Mouse (Mus musculus) thymus, adult 2 months (tissue): ENCODE results near the gene Acad10.

ENCODE experiments used
- CTCF ChIP-seq: fragments of 200-500 bp; IDR thresholded peaks from 2 replicates; pipeline ENCODE4 v1.5.1; 2012; ENCODE audit warnings: mild to moderate bottlenecking, control low read depth, low read length, moderate library complexity, borderline replicate concordance; ENCODE audit not compliant: control insufficient read depth, poor library complexity, insufficient read depth; ENCODE audit errors: extremely low read depth
- POLR2A ChIP-seq: fragments of 200-500 bp; IDR thresholded peaks from 2 replicates; pipeline ENCODE4 v1.6.1; 2012; ENCODE audit warnings: mild to moderate bottlenecking, low read length, control low read depth, moderate library complexity; ENCODE audit not compliant: control insufficient read depth, poor library complexity, insufficient read depth; ENCODE audit errors: extremely low read depth

DNA sequence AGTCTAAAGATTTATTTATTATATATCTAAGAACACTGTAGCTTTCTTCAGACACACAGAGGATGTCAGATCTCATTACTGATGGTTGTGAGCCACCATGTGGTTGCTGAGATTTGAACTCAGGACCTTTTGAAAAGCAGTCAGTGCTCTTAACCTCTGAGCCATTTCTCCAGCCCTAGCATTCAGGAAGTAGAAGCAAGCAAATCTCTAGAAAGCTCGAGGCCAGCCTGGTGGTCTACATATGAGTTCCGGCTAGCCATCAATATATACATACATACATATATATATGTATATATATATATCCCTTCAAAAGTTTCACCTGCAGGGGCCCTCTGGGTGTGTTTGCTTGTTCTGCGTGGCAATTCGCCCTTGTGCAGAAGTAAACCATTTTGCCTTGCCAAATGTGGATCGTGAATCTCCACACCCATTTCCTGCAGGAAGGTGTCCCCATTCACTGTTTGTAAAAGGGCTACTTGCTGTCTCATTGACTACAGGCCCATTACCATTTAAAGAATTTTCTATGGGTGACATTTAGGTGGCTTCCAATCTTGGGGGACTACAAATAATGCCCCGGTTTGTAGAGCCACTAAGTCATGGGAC lies 65.5 kb downstream of the Acad10 start:
- TF ChIP-seq CTCF (no peak), POLR2A (no peak)
